Mouse (Mus musculus) ES-Bruce4 (cell line): Measurements from ENCODE around the gene L1td1. TPM values are rescaled to one million over a fixed set of nuclear protein-coding genes. Genes with fewer than 3 reads are reported as not detected.

Experiments
- H3K27ac ChIP-seq: 2 replicates; pipeline ENCODE4 v1.5.1; 2012; ENCODE audit warnings: low read length, inconsistent platforms; ENCODE audit not compliant: insufficient read depth
- H3K27me3 ChIP-seq: 2 replicates; pipeline ENCODE4 v1.6.1; 2012; ENCODE audit warnings: mild to moderate bottlenecking, low read length, inconsistent platforms; ENCODE audit not compliant: control insufficient read depth, poor library complexity, insufficient read depth, severe bottlenecking
- H3K36me3 ChIP-seq: 2 replicates; pipeline ENCODE4 v1.6.1; 2012; ENCODE audit warnings: inconsistent platforms, mild to moderate bottlenecking, low read length, moderate library complexity; ENCODE audit not compliant: control insufficient read depth, poor library complexity, insufficient read depth, severe bottlenecking
- H3K4me1 ChIP-seq: one replicate; pipeline ENCODE4 v1.8.1; 2011; ENCODE audit warnings: low read length; ENCODE audit not compliant: control insufficient read depth, insufficient read depth
- H3K4me3 ChIP-seq: 2 replicates; pipeline ENCODE4 v1.5.1; 2011; ENCODE audit warnings: low read depth, mild to moderate bottlenecking, low read length
- H3K9ac ChIP-seq: 2 replicates; pipeline ENCODE4 v1.6.1; 2012; ENCODE audit warnings: low read depth, mild to moderate bottlenecking, inconsistent platforms; ENCODE audit not compliant: poor library complexity, severe bottlenecking
- H3K9me3 ChIP-seq: replicated peaks from 2 replicates; pipeline ENCODE4 v1.6.1; 2012; ENCODE audit warnings: mild to moderate bottlenecking, low read length, inconsistent platforms; ENCODE audit not compliant: control insufficient read depth, poor library complexity, insufficient read depth, severe bottlenecking
- CTCF ChIP-seq: IDR thresholded peaks from one replicate; pipeline ENCODE4 v1.8.1; 2011; ENCODE audit warnings: low read depth, low read length
- EP300 ChIP-seq: IDR thresholded peaks from 2 replicates; pipeline ENCODE4 v1.6.1; 2011; ENCODE audit warnings: low read depth, low read length; ENCODE audit not compliant: insufficient read depth
- POLR2A ChIP-seq: IDR thresholded peaks from one replicate; pipeline ENCODE4 v1.8.1; 2011; ENCODE audit warnings: low read length; ENCODE audit not compliant: insufficient read depth
- polyA plus RNA-seq: library from polyadenylated mRNA; stranded (reverse); fragments of >200 nt; gene quantifications from 2 replicates; pipeline ENCODE4 v1.2.4, GENCODE M21; 2011; ENCODE audit warnings: low read depth; ENCODE audit not compliant: missing spikeins, insufficient read depth, insufficient read length

Gene L1td1
- polyA plus RNA-seq, 1 experiment, result 254 TPM

DNA sequence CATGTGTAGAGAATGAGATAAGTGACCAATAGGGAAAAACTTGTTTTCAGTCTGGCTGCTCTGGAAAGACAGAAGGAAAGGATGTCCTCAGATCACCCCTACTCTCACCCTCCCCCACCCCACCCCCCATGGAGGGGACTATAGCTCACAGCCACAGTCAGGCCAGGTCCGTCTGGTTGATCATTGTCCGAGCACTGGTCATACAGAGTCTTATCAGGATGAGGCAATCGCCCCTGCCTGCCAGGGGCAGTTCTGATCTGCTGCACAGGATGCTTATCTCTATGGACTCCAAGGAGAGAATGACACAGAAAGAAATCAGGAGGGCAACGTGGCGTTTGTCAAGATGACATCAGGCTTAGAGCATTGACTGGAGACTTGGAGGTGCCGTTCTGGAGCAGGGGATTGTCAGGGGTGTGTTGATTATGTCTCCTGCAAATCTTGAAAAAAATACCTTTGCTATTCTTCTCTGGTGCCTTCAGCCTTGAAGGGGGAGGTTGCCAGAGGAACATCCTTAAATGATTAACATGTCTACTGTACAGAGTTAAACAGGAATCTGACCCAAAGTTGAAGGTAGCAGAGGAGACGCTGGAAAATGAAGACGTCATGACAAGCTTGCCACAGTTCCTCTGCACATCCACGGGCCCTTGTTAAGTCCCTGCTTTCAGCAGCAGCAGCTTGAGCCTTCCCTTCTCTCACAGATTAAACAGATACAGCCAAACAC, 32.9 kb upstream of the L1td1 start:
- no peak for TF ChIP-seq CTCF
- TF ChIP-seq EP300, result no peak
- TF ChIP-seq POLR2A, result no peak
- Histone ChIP-seq H3K9me3 (no peaks in the 10 kb centered on the region), H3K27ac (no peak overlapping the region), H3K4me1 (no peaks in the 10 kb centered on the region), H3K36me3 (no peaks in the 10 kb centered on the region), H3K9ac (no peak overlapping the region), H3K27me3 (no peaks in the 10 kb centered on the region), H3K4me3 (no peak overlapping the region)

DNA sequence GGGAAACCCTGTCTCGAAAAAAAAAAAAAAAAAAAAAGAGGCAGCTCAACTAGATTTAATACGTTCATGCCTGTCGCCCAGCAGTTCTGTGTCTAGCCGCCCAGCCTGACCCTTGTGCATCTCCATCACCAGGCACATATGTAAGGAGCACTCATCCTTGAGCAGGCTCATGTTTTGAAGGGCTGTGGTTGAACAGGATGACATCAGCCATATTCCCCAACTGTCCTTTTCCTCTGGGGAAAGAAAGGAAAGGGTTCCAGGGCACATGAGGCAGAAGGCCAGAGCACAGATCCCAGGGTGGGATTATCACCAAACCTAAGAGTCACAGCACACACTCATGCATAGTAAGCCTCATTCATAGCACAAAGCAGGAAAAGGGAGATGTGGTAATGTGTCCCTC, 28.6 kb upstream of the L1td1 start:
- Histone ChIP-seq H3K27ac (no peak overlapping the region), H3K9ac (no peak overlapping the region), H3K36me3 (no peaks in the 10 kb centered on the region), H3K4me3 (no peak overlapping the region), H3K9me3 (no peaks in the 10 kb centered on the region), H3K4me1 (peaks cover 1% of the 10 kb centered on the region), H3K27me3 (no peaks in the 10 kb centered on the region)
- TF ChIP-seq POLR2A, result no peak
- no peak for TF ChIP-seq CTCF
- no peak for TF ChIP-seq EP300

DNA sequence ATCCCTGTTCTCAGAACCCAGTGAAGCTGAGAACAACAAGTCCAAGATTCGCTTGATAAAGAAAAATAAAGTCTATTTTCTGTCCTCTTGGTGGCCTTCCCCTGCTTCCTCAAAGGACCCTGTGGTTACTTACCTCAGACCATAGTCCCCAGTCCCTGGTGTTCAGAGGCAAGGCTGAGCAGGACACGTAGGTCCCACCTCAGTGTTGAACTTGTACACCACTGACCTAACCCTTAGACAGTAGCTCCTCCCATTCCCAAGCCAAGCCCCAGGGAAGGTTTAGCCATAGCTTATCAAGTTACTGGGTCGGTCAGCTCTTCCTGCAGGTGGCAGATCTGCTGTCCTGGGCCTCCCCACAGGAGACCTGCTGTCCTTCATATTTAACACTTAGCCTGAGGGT, 27.6 kb upstream of the L1td1 start:
- H3K4me1 ChIP-seq, result peaks cover 1% of the 10 kb centered on the region
- H3K9me3 ChIP-seq, result no peaks in the 10 kb centered on the region
- no peak overlapping the region for H3K9ac ChIP-seq
- H3K27ac ChIP-seq, result no peak overlapping the region
- no peak for TF ChIP-seq CTCF
- no peak for TF ChIP-seq EP300
- TF ChIP-seq POLR2A, result no peak
- no peak overlapping the region for H3K4me3 ChIP-seq
- no peaks in the 10 kb centered on the region for H3K27me3 ChIP-seq
- no peaks in the 10 kb centered on the region for H3K36me3 ChIP-seq

- no peak overlapping the region for H3K27ac ChIP-seq
- H3K9ac ChIP-seq, result no peak overlapping the region
- no peaks in the 10 kb centered on the region for H3K36me3 ChIP-seq
- H3K4me3 ChIP-seq, result no peak overlapping the region
- peaks cover 1% of the 10 kb centered on the region for H3K4me1 ChIP-seq
- no peak for TF ChIP-seq POLR2A
- no peak for TF ChIP-seq EP300
- H3K9me3 ChIP-seq, result no peaks in the 10 kb centered on the region
- H3K27me3 ChIP-seq, result no peaks in the 10 kb centered on the region
Measured at GRCm38 (mm10) chr4:98700156-98700555, 26.4 kb upstream of the L1td1 start.

DNA sequence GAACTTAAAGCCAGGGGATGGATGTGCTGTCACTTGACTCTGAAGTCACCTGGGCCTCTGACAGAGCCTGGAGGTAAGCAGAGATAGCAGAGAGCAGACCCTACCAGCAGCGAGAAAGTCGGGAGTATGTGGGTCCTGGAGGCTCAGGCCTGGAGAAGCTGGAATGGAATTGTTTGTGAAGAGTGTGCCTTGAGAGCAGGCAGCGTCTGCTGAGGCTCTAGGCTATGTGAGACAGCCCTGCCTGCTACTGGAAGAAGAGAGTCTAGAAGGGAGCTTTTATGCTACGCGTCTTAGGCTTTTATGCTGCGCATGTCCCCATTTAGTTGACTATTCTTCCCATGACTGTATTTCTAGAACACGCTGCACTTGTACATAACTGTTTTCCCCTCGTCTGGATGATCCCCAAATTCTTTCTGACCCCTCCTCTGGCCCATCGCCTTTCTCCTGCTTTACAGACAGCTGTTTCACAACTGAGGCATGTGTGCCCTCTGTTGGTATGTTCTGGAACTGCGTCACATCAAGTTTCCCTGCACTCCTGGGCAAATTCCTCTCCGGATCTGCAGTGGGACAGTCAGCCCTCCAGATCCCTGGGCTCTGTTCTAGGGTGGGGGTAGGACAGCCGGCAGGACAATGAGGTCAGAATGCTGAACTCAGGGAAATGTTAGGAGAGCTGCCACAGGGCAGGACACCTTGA, 24.2 kb upstream of the L1td1 start:
- no peak overlapping the region for H3K4me3 ChIP-seq
- H3K27me3 ChIP-seq, result no peaks in the 10 kb centered on the region
- H3K4me1 ChIP-seq, result peaks cover 1% of the 10 kb centered on the region
- H3K27ac ChIP-seq, result no peak overlapping the region
- TF ChIP-seq POLR2A (no peak), EP300 (no peak), CTCF (peak; percentile 76)
- no peaks in the 10 kb centered on the region for H3K36me3 ChIP-seq
- no peak overlapping the region for H3K9ac ChIP-seq
- H3K9me3 ChIP-seq, result no peaks in the 10 kb centered on the region

GRCm38 (mm10) chr4:98710891-98711290, 15.6 kb upstream of the L1td1 start:
- Histone ChIP-seq H3K36me3 (no peaks in the 10 kb centered on the region), H3K9ac (no peak overlapping the region), H3K27me3 (no peaks in the 10 kb centered on the region), H3K27ac (no peak overlapping the region), H3K4me3 (no peak overlapping the region), H3K4me1 (no peaks in the 10 kb centered on the region), H3K9me3 (no peaks in the 10 kb centered on the region)
- TF ChIP-seq POLR2A (no peak), CTCF (no peak), EP300 (no peak)
